Mouse (Mus musculus): ENCODE measurements at regions not wholly inside any gene's neighbourhood (a gene's known extent, or its start where the extent isn't known, plus 50 kb on each side); places are given as distances from the start of the nearest gene placed in this dataset.

GRCm38 (mm10) chr4:34259444-34259843 is 209.5 kb upstream of the Spaca1 start:
- TF ChIP-seq POLR2A (IDR thresholded peaks at IDR 0.05; ENCODE audit: control insufficient read depth, low read depth, low read length) (no peak), CTCF (IDR thresholded peaks at IDR 0.05; ENCODE audit: control insufficient read depth, insufficient read depth, insufficient replicate concordance, low read depth, low read length) (no peak)
- Histone ChIP-seq H3K27ac (ENCODE audit: control insufficient read depth, insufficient read depth, low read depth, low read length) (no peak overlapping the region), H3K27me3 (ENCODE audit: control insufficient read depth, insufficient read depth, low read length) (no peaks in the 10 kb centered on the region), H3K4me3 (ENCODE audit: control insufficient read depth, low read depth, low read length) (no peak overlapping the region), H3K36me3 (ENCODE audit: control insufficient read depth, insufficient read depth, low read length) (no peaks in the 10 kb centered on the region), H3K4me1 (ENCODE audit: control insufficient read depth, insufficient read depth, low read length) (no peaks in the 10 kb centered on the region)

GRCm38 (mm10) chr4:34260468-34260867 is 210.5 kb upstream of the Spaca1 start:
- no peaks in the 10 kb centered on the region for H3K4me1 ChIP-seq (ENCODE audit: control insufficient read depth, insufficient read depth, low read length)
- no peaks in the 10 kb centered on the region for H3K36me3 ChIP-seq (ENCODE audit: control insufficient read depth, insufficient read depth, low read length)
- H3K27me3 ChIP-seq (ENCODE audit: control insufficient read depth, insufficient read depth, low read length): no peaks in the 10 kb centered on the region
- no peak overlapping the region for H3K27ac ChIP-seq (ENCODE audit: control insufficient read depth, insufficient read depth, low read depth, low read length)
- H3K4me3 ChIP-seq (ENCODE audit: control insufficient read depth, low read depth, low read length): no peak overlapping the region
- no peak for TF ChIP-seq CTCF (IDR thresholded peaks at IDR 0.05; ENCODE audit: control insufficient read depth, insufficient read depth, insufficient replicate concordance, low read depth, low read length)
- no peak for TF ChIP-seq POLR2A (IDR thresholded peaks at IDR 0.05; ENCODE audit: control insufficient read depth, low read depth, low read length)

- Histone ChIP-seq H3K27me3 (ENCODE audit: control insufficient read depth, insufficient read depth, low read length) (no peaks in the 10 kb centered on the region), H3K27ac (ENCODE audit: control insufficient read depth, insufficient read depth, low read depth, low read length) (no peak overlapping the region), H3K4me3 (ENCODE audit: control insufficient read depth, low read depth, low read length) (no peak overlapping the region), H3K4me1 (ENCODE audit: control insufficient read depth, insufficient read depth, low read length) (no peaks in the 10 kb centered on the region), H3K36me3 (ENCODE audit: control insufficient read depth, insufficient read depth, low read length) (no peaks in the 10 kb centered on the region)
- TF ChIP-seq POLR2A (IDR thresholded peaks at IDR 0.05; ENCODE audit: control insufficient read depth, low read depth, low read length): no peak
- no peak for TF ChIP-seq CTCF (IDR thresholded peaks at IDR 0.05; ENCODE audit: control insufficient read depth, insufficient read depth, insufficient replicate concordance, low read depth, low read length)
Measured at GRCm38 (mm10) chr4:34261809-34262208, 211.8 kb upstream of the Spaca1 start.

- TF ChIP-seq POLR2A (IDR thresholded peaks at IDR 0.05; ENCODE audit: control insufficient read depth, low read depth, low read length) (no peak), CTCF (IDR thresholded peaks at IDR 0.05; ENCODE audit: control insufficient read depth, insufficient read depth, insufficient replicate concordance, low read depth, low read length) (no peak)
- H3K36me3 ChIP-seq (ENCODE audit: control insufficient read depth, insufficient read depth, low read length): no peaks in the 10 kb centered on the region
- H3K4me1 ChIP-seq (ENCODE audit: control insufficient read depth, insufficient read depth, low read length): no peaks in the 10 kb centered on the region
- H3K4me3 ChIP-seq (ENCODE audit: control insufficient read depth, low read depth, low read length): no peak overlapping the region
- H3K27me3 ChIP-seq (ENCODE audit: control insufficient read depth, insufficient read depth, low read length): no peaks in the 10 kb centered on the region
- H3K27ac ChIP-seq (ENCODE audit: control insufficient read depth, insufficient read depth, low read depth, low read length): no peak overlapping the region
Measured at GRCm38 (mm10) chr4:34264431-34264830, 214.4 kb upstream of the Spaca1 start.

GRCm38 (mm10) chr4:34274316-34274715 is 224.3 kb upstream of the Spaca1 start:
- TF ChIP-seq POLR2A (IDR thresholded peaks at IDR 0.05; ENCODE audit: control insufficient read depth, low read depth, low read length): no peak
- TF ChIP-seq CTCF (IDR thresholded peaks at IDR 0.05; ENCODE audit: control insufficient read depth, insufficient read depth, insufficient replicate concordance, low read depth, low read length): no peak
- Histone ChIP-seq H3K36me3 (ENCODE audit: control insufficient read depth, insufficient read depth, low read length) (no peaks in the 10 kb centered on the region), H3K27me3 (ENCODE audit: control insufficient read depth, insufficient read depth, low read length) (no peaks in the 10 kb centered on the region), H3K4me1 (ENCODE audit: control insufficient read depth, insufficient read depth, low read length) (no peaks in the 10 kb centered on the region), H3K27ac (ENCODE audit: control insufficient read depth, insufficient read depth, low read depth, low read length) (no peak overlapping the region), H3K4me3 (ENCODE audit: control insufficient read depth, low read depth, low read length) (no peak overlapping the region)

GRCm38 (mm10) chr4:34275372-34275771 is 225.4 kb upstream of the Spaca1 start:
- Histone ChIP-seq H3K27me3 (ENCODE audit: control insufficient read depth, insufficient read depth, low read length) (no peaks in the 10 kb centered on the region), H3K36me3 (ENCODE audit: control insufficient read depth, insufficient read depth, low read length) (no peaks in the 10 kb centered on the region), H3K27ac (ENCODE audit: control insufficient read depth, insufficient read depth, low read depth, low read length) (no peak overlapping the region), H3K4me1 (ENCODE audit: control insufficient read depth, insufficient read depth, low read length) (no peaks in the 10 kb centered on the region), H3K4me3 (ENCODE audit: control insufficient read depth, low read depth, low read length) (no peak overlapping the region)
- TF ChIP-seq CTCF (IDR thresholded peaks at IDR 0.05; ENCODE audit: control insufficient read depth, insufficient read depth, insufficient replicate concordance, low read depth, low read length): no peak
- TF ChIP-seq POLR2A (IDR thresholded peaks at IDR 0.05; ENCODE audit: control insufficient read depth, low read depth, low read length): no peak

- no peaks in the 10 kb centered on the region for H3K36me3 ChIP-seq (ENCODE audit: control insufficient read depth, insufficient read depth, low read length)
- no peak overlapping the region for H3K27ac ChIP-seq (ENCODE audit: control insufficient read depth, insufficient read depth, low read depth, low read length)
- no peaks in the 10 kb centered on the region for H3K4me1 ChIP-seq (ENCODE audit: control insufficient read depth, insufficient read depth, low read length)
- H3K4me3 ChIP-seq (ENCODE audit: control insufficient read depth, low read depth, low read length): no peak overlapping the region
- no peaks in the 10 kb centered on the region for H3K27me3 ChIP-seq (ENCODE audit: control insufficient read depth, insufficient read depth, low read length)
- TF ChIP-seq CTCF (IDR thresholded peaks at IDR 0.05; ENCODE audit: control insufficient read depth, insufficient read depth, insufficient replicate concordance, low read depth, low read length) (no peak), POLR2A (IDR thresholded peaks at IDR 0.05; ENCODE audit: control insufficient read depth, low read depth, low read length) (no peak)
Measured at GRCm38 (mm10) chr4:34302504-34303108, 248.1 kb upstream of the Akirin2 start.

Data from testis, adult 2 months (tissue).